Mouse (Mus musculus): ENCODE results near the gene Hirip3.

The Hirip3 gene

GRCm38 (mm10) chr7:126905590-126905989, 43.8 kb downstream of the Hirip3 start:
- DNase-seq (ENCODE audit: low spot score in 2 of 2) = no peak

GRCm38 (mm10) chr7:126914844-126915243, 53.1 kb downstream of the Hirip3 start:
- DNase-seq (ENCODE audit: low spot score in 2 of 2) = no peak

All from spleen, postnatal 10 days (tissue).